Mouse (Mus musculus): ENCODE data around the gene Slc5a10. TPM values are rescaled to one million over a fixed set of nuclear protein-coding genes. Genes with fewer than 3 reads are reported as not detected.

The Slc5a10 gene
- polyA plus RNA-seq, 1 experiment from 2014 or later = not detected

DNA sequence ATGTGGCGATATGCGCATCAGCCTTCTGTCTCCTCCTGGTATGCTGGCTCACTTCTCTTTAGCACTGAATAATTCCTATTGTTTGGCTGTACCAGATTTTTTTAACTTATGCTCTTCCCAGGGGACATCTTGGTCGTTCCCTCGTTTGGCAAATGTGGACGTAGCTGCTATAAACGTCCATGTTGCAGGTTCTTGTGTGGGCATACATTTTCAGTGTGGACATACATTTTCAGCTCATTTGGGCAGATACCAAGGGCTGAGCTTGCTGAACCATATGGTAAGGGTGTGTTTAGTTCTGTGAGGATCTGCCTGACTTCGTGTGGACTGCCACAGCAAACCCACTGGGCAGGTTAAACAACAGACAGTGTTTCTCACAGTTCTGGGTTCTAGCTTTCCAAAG lies 95.5 kb downstream of the Slc5a10 start:
- Histone ChIP-seq H3K27ac (no peak overlapping the region), H3K9me3 (no peaks in the 10 kb centered on the region), H3K4me1 (peaks cover 4% of the 10 kb centered on the region), H3K9ac (no peak overlapping the region), H3K4me3 (no peak overlapping the region), H3K27me3 (no peaks in the 10 kb centered on the region), H3K36me3 (no peaks in the 10 kb centered on the region), H3K4me2 (no peak overlapping the region)
- no peak for ATAC-seq (ENCODE audit: insufficient number of reproducible peaks, low FRiP score, low TSS enrichment, low read depth)
- 69% methylated on average over 7 of the region's 7 CpGs for WGBS

Other genes with a start within 250 kb of the Slc5a10 start
- gene Mfap4, start 235.4 kb downstream of the Slc5a10 start, polyA plus RNA-seq (2015; fragmentation: Nextera tagmentation; extraction: Ambion mirVana) = 540 and 575 TPM in 2 replicates
- gene Mapk7, start 226.4 kb downstream of the Slc5a10 start, polyA plus RNA-seq (2015; fragmentation: Nextera tagmentation; extraction: Ambion mirVana) = 59.4 and 65.0 TPM in 2 replicates
- 20.7 and 24.8 TPM in 2 replicates for gene B9d1, start 215.7 kb downstream of the Slc5a10 start, polyA plus RNA-seq (2015; fragmentation: Nextera tagmentation; extraction: Ambion mirVana)
- 29.4 and 30.4 TPM in 2 replicates for gene Epn2, start 141.1 kb downstream of the Slc5a10 start, polyA plus RNA-seq (2015; fragmentation: Nextera tagmentation; extraction: Ambion mirVana)
- gene Grap, start 67.6 kb downstream of the Slc5a10 start, polyA plus RNA-seq (2015; fragmentation: Nextera tagmentation; extraction: Ambion mirVana) = 14.5 and 15.3 TPM in 2 replicates
- 7.6 and 7.9 TPM in 2 replicates for gene Fam83g, start 36.7 kb downstream of the Slc5a10 start, polyA plus RNA-seq (2015; fragmentation: Nextera tagmentation; extraction: Ambion mirVana)
- gene Prpsap2, start 41.3 kb upstream of the Slc5a10 start, polyA plus RNA-seq (2015; fragmentation: Nextera tagmentation; extraction: Ambion mirVana) = 23.0 and 23.7 TPM in 2 replicates
- gene Ulk2, start 134.2 kb upstream of the Slc5a10 start, polyA plus RNA-seq (2015; fragmentation: Nextera tagmentation; extraction: Ambion mirVana) = 12.0 and 15.8 TPM in 2 replicates
- 12.8 and 14.7 TPM in 2 replicates for gene Akap10, start 209.4 kb upstream of the Slc5a10 start, polyA plus RNA-seq (2015; fragmentation: Nextera tagmentation; extraction: Ambion mirVana)
- gene Specc1, start 235.9 kb upstream of the Slc5a10 start, polyA plus RNA-seq (2015; fragmentation: Nextera tagmentation; extraction: Ambion mirVana) = 8.8 and 11.0 TPM in 2 replicates